Mouse (Mus musculus): ENCODE results near the gene Ptpn11. TPM values are rescaled to one million over a fixed set of nuclear protein-coding genes. Genes with fewer than 3 reads are reported as not detected.
A peak's percentile ranks its signal among the peaks of the same experiment; 100 is the strongest.

The Ptpn11 gene
- polyA plus RNA-seq, 1 experiment from 2014 or later: 10.6 TPM

DNA sequence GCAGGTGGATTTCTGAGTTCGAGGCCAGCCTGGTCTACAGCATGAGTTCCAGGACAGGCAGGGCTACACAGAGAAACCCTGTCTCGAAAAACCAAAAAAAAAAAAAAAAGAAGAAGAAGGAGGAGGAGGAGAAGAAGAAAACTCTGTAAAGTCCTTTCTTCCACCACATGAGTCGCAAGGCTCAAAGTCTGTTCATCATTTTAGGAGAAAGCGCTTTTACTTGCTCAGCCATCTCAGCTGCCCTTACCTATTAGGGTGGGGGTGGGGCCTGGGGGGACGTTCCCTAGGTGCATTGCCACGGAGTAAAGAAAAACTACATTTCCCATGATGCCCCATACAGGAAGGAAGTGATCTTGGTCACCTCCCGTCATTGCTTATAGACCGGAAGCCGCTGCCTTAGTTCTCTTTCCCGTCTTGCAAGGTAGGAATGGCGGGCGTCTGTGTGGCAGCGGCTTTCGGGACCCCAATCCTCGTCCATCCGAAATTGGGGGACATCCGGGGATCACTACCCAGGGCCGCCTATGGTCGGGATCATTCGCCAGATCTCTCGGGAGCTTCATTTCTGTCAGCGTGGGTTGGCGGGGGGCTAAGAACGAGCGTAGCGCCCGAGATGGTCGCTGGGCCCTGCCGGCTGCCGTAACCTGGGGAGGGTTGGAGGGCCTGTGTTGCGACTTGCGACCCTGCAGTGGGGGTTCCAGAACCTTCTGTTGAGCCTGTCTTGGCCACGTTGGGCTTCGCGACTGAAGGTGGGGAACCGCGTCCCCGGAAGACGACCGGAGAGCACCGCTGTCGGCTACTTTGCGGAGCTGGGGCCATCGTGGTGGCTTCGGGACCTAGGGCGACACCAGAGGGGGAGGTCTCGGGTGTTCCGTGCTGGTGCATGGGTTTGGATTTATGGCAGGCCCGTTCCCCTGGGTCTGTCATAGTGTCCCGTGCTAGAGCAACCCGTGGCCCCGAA is 13.2 kb upstream of the Ptpn11 start, which contains the start of gene Rpl6:
Rpl6 (plus strand) TSS at position 350 of the 958 bp plus-strand sequence.
- H3K36me3 ChIP-seq (replicated peaks; ENCODE audit: insufficient read depth, low read length): peaks cover 36% of the 10 kb centered on the region
- WGBS (ENCODE audit: insufficient replicate concordance): 1% methylated on average over 52 of the region's 52 CpGs
- ATAC-seq: peak; percentile 93

DNA sequence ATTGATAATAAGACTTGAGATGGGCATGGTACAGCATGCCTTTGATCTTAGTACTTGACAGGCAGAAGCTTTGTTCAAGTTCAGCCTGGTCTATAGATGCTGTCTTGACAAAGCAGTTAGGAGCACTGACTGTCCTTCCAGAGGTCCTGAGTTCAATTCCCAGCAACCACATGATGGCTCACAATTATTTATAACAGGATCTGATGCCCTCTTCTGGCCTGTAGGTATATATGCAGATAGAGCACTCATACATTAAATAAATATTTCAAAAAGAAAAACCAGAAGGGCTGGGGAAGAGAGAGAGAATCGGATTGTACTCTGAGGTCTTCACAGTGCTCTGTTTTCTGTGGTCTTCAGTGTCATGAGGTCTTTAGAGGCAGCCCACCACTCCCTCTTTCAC is 11.3 kb upstream of the Ptpn11 start:
- Histone ChIP-seq H3K36me3 (replicated peaks; ENCODE audit: insufficient read depth, low read length) (peaks cover 17% of the 10 kb centered on the region), H3K4me3 (ENCODE audit: low read depth, low read length) (no peak overlapping the region), H3K27ac (ENCODE audit: low read depth) (no peak overlapping the region), H3K27me3 (ENCODE audit: insufficient read depth, low read length) (no peaks in the 10 kb centered on the region), H3K4me1 (ENCODE audit: insufficient read depth) (peaks cover 23% of the 10 kb centered on the region), H3K4me2 (ENCODE audit: low read depth, low read length) (no peak overlapping the region), H3K9ac (replicated peaks) (no peak overlapping the region), H3K9me3 (ENCODE audit: low read length) (no peaks in the 10 kb centered on the region)
- TF ChIP-seq EP300 (IDR thresholded peaks at IDR 0.05; ENCODE audit: low read depth): no peak
- peak; percentile 32; the same call in 1 of the 2 replicates for TF ChIP-seq CTCF (IDR thresholded peaks at IDR 0.05; ENCODE audit: low read depth)
- WGBS (ENCODE audit: insufficient replicate concordance): 65% methylated on average over 1 of the region's 1 CpGs
- DNase-seq (no peak), ATAC-seq (no peak)

More for the DNA sequence above, 13.2 kb upstream of the Ptpn11 start, which contains the start of gene Rpl6:
- H3K9ac ChIP-seq (replicated peaks): peak within 1 kb of the TSS; percentile 99
- no peaks in the 10 kb centered on the region for H3K27me3 ChIP-seq (ENCODE audit: insufficient read depth, low read length)
- H3K9me3 ChIP-seq (ENCODE audit: low read length): no peaks in the 10 kb centered on the region
- DNase-seq: peak; percentile 81
- H3K4me3 ChIP-seq (ENCODE audit: low read depth, low read length): peak within 1 kb of the TSS; percentile 96
- peaks cover 21% of the 10 kb centered on the region for H3K4me1 ChIP-seq (ENCODE audit: insufficient read depth)
- peak within 1 kb of the TSS; percentile 82 for H3K4me2 ChIP-seq (ENCODE audit: low read depth, low read length)
- TF ChIP-seq CTCF (IDR thresholded peaks at IDR 0.05; ENCODE audit: low read depth) (no peak), EP300 (IDR thresholded peaks at IDR 0.05; ENCODE audit: low read depth) (peak; percentile 62)
- H3K27ac ChIP-seq (ENCODE audit: low read depth): peak within 1 kb of the TSS; percentile 84

DNA sequence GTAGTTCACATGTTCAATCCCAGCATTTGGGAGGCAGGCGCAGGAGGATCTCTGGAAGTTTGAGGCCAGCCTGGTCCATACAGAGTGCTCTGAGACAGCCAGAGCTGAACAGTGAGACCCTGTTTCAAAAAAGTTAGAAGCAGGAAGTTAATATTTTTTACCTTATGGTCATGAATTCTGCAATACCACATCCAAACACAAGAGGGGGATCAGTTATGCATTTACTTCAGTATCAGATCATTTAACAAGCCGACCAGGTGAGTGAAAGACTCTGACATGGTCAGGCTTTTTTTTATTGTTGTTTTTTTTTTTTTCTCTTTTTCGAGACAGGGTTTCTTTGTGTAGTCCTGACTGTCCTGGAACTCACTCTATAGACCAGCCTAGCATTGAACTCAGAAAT is 10.5 kb upstream of the Ptpn11 start:
- WGBS (ENCODE audit: insufficient replicate concordance): 35% methylated on average over 3 of the region's 3 CpGs
- H3K9ac ChIP-seq (replicated peaks): no peak overlapping the region
- H3K27ac ChIP-seq (ENCODE audit: low read depth): no peak overlapping the region
- H3K4me3 ChIP-seq (ENCODE audit: low read depth, low read length): no peak overlapping the region
- no peaks in the 10 kb centered on the region for H3K27me3 ChIP-seq (ENCODE audit: insufficient read depth, low read length)
- TF ChIP-seq CTCF (IDR thresholded peaks at IDR 0.05; ENCODE audit: low read depth) (peak; percentile 75), EP300 (IDR thresholded peaks at IDR 0.05; ENCODE audit: low read depth) (no peak)
- DNase-seq (no peak), ATAC-seq (no peak)
- H3K4me1 ChIP-seq (ENCODE audit: insufficient read depth): peaks cover 26% of the 10 kb centered on the region
- H3K36me3 ChIP-seq (replicated peaks; ENCODE audit: insufficient read depth, low read length): peaks cover 10% of the 10 kb centered on the region
- no peak overlapping the region for H3K4me2 ChIP-seq (ENCODE audit: low read depth, low read length)
- no peaks in the 10 kb centered on the region for H3K9me3 ChIP-seq (ENCODE audit: low read length)

DNA sequence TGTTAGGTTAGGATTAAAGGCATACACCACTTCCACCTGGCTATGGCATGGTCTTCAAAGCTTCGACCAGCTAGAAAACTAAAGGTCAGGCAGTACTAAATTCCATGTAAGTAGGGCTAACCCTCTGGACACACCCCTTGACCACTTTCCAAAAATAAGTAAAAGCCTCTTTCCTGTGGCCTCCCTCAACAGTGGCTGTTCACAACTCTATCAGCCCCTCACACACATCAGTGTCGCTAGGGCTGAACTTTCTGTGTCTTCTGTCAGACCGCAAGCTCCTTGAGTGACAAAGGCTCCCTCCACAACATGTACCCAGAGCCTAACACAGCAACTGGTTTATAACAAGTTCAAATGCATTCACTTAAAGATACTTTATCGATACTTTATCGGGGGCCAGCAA is 7.2 kb upstream of the Ptpn11 start:
- Histone ChIP-seq H3K4me3 (ENCODE audit: low read depth, low read length) (no peak overlapping the region), H3K9ac (replicated peaks) (no peak overlapping the region), H3K4me2 (ENCODE audit: low read depth, low read length) (no peak overlapping the region), H3K4me1 (ENCODE audit: insufficient read depth) (peaks cover 20% of the 10 kb centered on the region), H3K27ac (ENCODE audit: low read depth) (0 out of 2 replicates have a peak overlapping the region, but pooled peaks have one; percentile 29), H3K27me3 (ENCODE audit: insufficient read depth, low read length) (no peaks in the 10 kb centered on the region), H3K9me3 (ENCODE audit: low read length) (no peaks in the 10 kb centered on the region), H3K36me3 (replicated peaks; ENCODE audit: insufficient read depth, low read length) (no peaks in the 10 kb centered on the region)
- TF ChIP-seq EP300 (IDR thresholded peaks at IDR 0.05; ENCODE audit: low read depth) (no peak), CTCF (IDR thresholded peaks at IDR 0.05; ENCODE audit: low read depth) (no peak)
- no peak for DNase-seq
- ATAC-seq: peak; percentile 45; the same call in 1 of the 2 replicates
- WGBS (ENCODE audit: insufficient replicate concordance): 40% methylated on average over 5 of the region's 5 CpGs

DNA sequence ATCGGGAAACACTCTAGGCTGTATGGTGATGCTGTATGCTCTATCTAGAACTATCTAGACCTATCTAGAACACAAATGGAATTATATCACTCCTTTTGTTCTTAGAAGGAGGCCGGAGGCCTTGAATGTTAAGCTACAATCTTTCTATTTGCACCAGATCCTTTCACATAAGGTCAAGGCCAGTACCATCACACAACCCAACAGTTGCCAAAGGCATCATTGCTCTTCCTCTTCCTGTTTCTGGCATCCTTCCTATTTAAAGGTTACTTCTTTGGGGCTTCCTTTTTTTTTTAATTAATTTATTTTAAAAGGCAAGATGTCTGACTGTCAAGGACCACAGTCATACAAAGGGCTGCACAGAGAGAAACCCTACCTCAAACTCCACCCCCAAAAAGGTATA is 6.1 kb upstream of the Ptpn11 start:
- no peaks in the 10 kb centered on the region for H3K27me3 ChIP-seq (ENCODE audit: insufficient read depth, low read length)
- ATAC-seq: no peak
- no peaks in the 10 kb centered on the region for H3K9me3 ChIP-seq (ENCODE audit: low read length)
- H3K27ac ChIP-seq (ENCODE audit: low read depth): peak overlapping the region; percentile 37
- no peak for DNase-seq
- 70% methylated on average over 2 of the region's 2 CpGs for WGBS (ENCODE audit: insufficient replicate concordance)
- H3K9ac ChIP-seq (replicated peaks): no peak overlapping the region
- H3K4me2 ChIP-seq (ENCODE audit: low read depth, low read length): no peak overlapping the region
- no peaks in the 10 kb centered on the region for H3K36me3 ChIP-seq (replicated peaks; ENCODE audit: insufficient read depth, low read length)
- no peak for TF ChIP-seq CTCF (IDR thresholded peaks at IDR 0.05; ENCODE audit: low read depth)
- TF ChIP-seq EP300 (IDR thresholded peaks at IDR 0.05; ENCODE audit: low read depth): no peak
- peaks cover 20% of the 10 kb centered on the region for H3K4me1 ChIP-seq (ENCODE audit: insufficient read depth)
- no peak overlapping the region for H3K4me3 ChIP-seq (ENCODE audit: low read depth, low read length)

DNA sequence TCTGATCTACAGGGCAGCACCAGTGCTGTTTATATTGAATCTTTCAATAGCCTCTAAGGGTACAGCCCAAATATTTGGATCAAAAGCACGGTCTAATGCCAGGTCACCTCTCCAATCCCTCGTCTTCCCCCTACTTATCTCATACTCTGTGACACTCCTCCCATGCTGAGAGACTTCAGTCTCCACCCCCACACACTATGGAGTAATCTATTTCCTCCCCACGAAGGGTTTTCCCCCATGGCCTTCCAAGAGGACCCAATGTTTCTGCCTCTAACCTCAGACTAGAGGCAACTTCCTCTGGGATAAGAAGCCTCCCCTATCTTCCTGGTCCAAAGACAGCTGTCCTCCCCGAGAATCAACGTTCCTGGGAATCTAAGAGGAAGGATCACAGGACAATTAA is 5.6 kb upstream of the Ptpn11 start:
- Histone ChIP-seq H3K9ac (replicated peaks) (no peak overlapping the region), H3K4me3 (ENCODE audit: low read depth, low read length) (no peak overlapping the region), H3K4me1 (ENCODE audit: insufficient read depth) (peaks cover 21% of the 10 kb centered on the region), H3K27ac (ENCODE audit: low read depth) (peak overlapping the region; percentile 37), H3K27me3 (ENCODE audit: insufficient read depth, low read length) (no peaks in the 10 kb centered on the region), H3K9me3 (ENCODE audit: low read length) (no peaks in the 10 kb centered on the region), H3K36me3 (replicated peaks; ENCODE audit: insufficient read depth, low read length) (no peaks in the 10 kb centered on the region), H3K4me2 (ENCODE audit: low read depth, low read length) (0 out of 2 replicates have a peak overlapping the region, but pooled peaks have one; percentile 18)
- WGBS (ENCODE audit: insufficient replicate concordance): 18% methylated on average over 5 of the region's 5 CpGs
- TF ChIP-seq CTCF (IDR thresholded peaks at IDR 0.05; ENCODE audit: low read depth) (no peak), EP300 (IDR thresholded peaks at IDR 0.05; ENCODE audit: low read depth) (no peak)
- ATAC-seq (peak; percentile 28), DNase-seq (no peak)
